Mouse (Mus musculus) stomach, embryonic 14.5 days (tissue): ENCODE results near the gene 1110008L16Rik. TPM values are rescaled to one million over a fixed set of nuclear protein-coding genes. Genes with fewer than 3 reads are reported as not detected.
A peak's percentile ranks its signal among the peaks of the same experiment; 100 is the strongest.
"Not testable (repeated sequence)": the region's sequence is repeated elsewhere in the genome, so short reads cannot be mapped to it uniquely, and the experiment has no call there.

Experiments
- ATAC-seq: fragments of 200-750 bp; cut with Nextera tagmentation; 2 replicates; pipeline ENCODE4 v1.8.0; 2017; ENCODE audit warnings: low read depth, moderate TSS enrichment; ENCODE audit not compliant: insufficient number of reproducible peaks, insufficient read depth, low FRiP score
- H3K27ac ChIP-seq: fragments of 300-500 bp; sonication (generic); 2 replicates; pipeline ENCODE4 v1.5.1; 2014; ENCODE audit warnings: mild to moderate bottlenecking, low read length, moderate library complexity, mixed read lengths
- H3K27me3 ChIP-seq: fragments of 300-500 bp; sonication (generic); 2 replicates; pipeline ENCODE4 v1.6.1; 2014; ENCODE audit warnings: low read length, control low read depth, mixed read lengths; ENCODE audit not compliant: control insufficient read depth, insufficient read depth
- H3K36me3 ChIP-seq: fragments of 300-500 bp; sonication (generic); 2 replicates; pipeline ENCODE4 v1.6.1; 2014; ENCODE audit warnings: mild to moderate bottlenecking, control low read depth, low read length, moderate library complexity, mixed read lengths; ENCODE audit not compliant: control insufficient read depth, insufficient read depth
- H3K4me1 ChIP-seq: fragments of 300-500 bp; sonication (generic); 2 replicates; pipeline ENCODE4 v1.6.1; 2014; ENCODE audit warnings: low read length, control low read depth, mixed read lengths; ENCODE audit not compliant: control insufficient read depth, insufficient read depth
- H3K4me2 ChIP-seq: fragments of 300-500 bp; sonication (generic); replicated peaks from 2 replicates; pipeline ENCODE4 v1.6.1; 2014; ENCODE audit warnings: low read depth, low read length, control low read depth
- H3K4me3 ChIP-seq: fragments of 300-500 bp; sonication (generic); 2 replicates; pipeline ENCODE4 v1.5.1; 2014; ENCODE audit warnings: low read depth, low read length, control low read depth
- H3K9ac ChIP-seq: fragments of 300-500 bp; sonication (generic); replicated peaks from 2 replicates; pipeline ENCODE4 v1.6.1; 2014; ENCODE audit warnings: low read depth, mild to moderate bottlenecking, control low read depth, low read length, moderate library complexity, mixed read lengths
- H3K9me3 ChIP-seq: fragments of 300-500 bp; sonication (generic); 2 replicates; pipeline ENCODE4 v1.6.1; 2016; ENCODE audit warnings: low read depth, low read length, control low read depth; ENCODE audit not compliant: control insufficient read depth
- WGBS: fragments of 180-500 bp; shearing (Covaris S2); extraction: QIAGEN DNeasy Blood & Tissue Kit; methylation state at CpG from one replicate; pipeline ENCODE4 v1.1.7; 2014; 5-methylcytosine and 5-hydroxymethylcytosine counted together
- polyA plus RNA-seq: library from polyadenylated mRNA; unstranded; fragments of >200 nt; fragmentation: Nextera tagmentation; extraction: Ambion mirVana; gene quantifications from 2 replicates; pipeline ENCODE4 v1.2.1, GENCODE M21; 2014

1110008L16Rik gene
- polyA plus RNA-seq: 29.5 and 30.4 TPM in 2 replicates

DNA sequence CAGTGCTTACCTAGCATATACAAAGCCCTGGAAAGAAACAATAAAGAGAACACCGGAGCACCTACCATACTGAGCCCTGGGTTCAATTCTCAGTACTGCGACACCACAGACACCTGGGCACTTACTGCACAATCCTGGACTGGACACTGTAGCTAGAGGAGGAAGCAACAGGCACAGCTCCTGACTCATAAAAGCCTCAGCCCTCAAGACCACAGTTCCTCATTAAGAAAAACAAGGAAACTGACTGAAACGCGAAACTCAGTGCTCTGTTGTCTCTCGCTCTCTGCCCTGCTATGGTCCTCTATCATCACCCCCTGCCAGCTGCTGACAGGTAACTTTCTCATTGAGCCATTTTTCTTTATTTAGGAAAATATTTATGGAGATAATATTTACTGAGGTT lies at the start of gene 1110008L16Rik:
1110008L16Rik (plus strand) TSS at position 242 of the 400 bp plus-strand sequence.
- Histone ChIP-seq H3K4me3 (no peak within 1 kb of the TSS), H3K27ac (no peak within 1 kb of the TSS), H3K4me2 (no peak within 1 kb of the TSS), H3K9me3 (no peaks in the 10 kb centered on the region), H3K36me3 (peaks cover 21% of the 10 kb centered on the region), H3K9ac (no peak within 1 kb of the TSS), H3K4me1 (peaks cover 5% of the 10 kb centered on the region; the same call in 1 of the 2 replicates), H3K27me3 (no peaks in the 10 kb centered on the region)
- 76% methylated on average over 5 of the region's 5 CpGs for WGBS
- no peak for ATAC-seq

DNA sequence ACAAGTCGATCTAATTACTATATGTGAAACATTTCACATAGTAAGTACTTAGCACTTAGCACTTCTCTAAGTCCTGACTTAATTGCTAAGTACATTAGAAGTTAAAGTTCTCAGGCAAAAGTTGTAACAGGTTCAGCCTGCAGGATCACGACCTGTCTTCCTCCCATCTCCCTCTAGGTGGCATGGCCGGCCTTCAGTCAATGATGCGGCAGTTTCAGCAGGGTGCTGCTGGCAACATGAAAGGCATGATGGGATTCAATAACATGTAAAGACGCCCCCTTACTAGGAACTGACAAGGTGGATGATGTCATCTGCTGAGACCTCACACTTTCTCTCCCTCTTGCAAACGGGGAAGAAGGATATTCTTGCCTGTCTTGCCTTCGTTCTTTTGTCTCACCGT lies 37.4 kb upstream of the 1110008L16Rik start:
- no CpG with 5 or more reads among the region's 8 CpGs for WGBS
- H3K4me3 ChIP-seq, H3K9me3 ChIP-seq, H3K9ac ChIP-seq, H3K36me3 ChIP-seq, H3K4me1 ChIP-seq, H3K27ac ChIP-seq, ATAC-seq, H3K27me3 ChIP-seq, H3K4me2 ChIP-seq: not testable (repeated sequence)

DNA sequence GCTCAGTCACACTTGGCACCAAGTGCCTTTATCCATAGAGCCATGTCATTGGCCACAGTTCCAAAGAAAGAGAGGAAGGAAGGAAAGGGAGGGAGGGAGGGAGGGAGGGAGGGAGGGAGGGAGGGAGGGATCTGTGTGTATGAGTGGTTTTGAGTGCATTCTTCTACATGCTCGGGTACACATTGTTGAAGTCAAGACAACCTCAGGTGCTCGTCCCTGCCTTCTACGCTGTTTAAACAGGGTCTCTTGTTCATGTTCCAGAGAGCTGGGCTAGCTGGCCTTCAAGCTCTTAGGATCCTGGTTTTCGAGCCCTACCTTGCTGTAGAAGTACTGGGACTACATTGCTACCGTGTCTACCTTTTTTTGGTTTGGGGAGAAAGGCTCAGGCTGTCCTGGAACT lies 36.0 kb upstream of the 1110008L16Rik start:
- not testable (repeated sequence) for H3K27me3 ChIP-seq, H3K36me3 ChIP-seq, H3K27ac ChIP-seq, ATAC-seq, H3K9ac ChIP-seq, H3K4me1 ChIP-seq, H3K4me2 ChIP-seq, H3K9me3 ChIP-seq, H3K4me3 ChIP-seq
- WGBS: no CpG with 5 or more reads among the region's 5 CpGs

DNA sequence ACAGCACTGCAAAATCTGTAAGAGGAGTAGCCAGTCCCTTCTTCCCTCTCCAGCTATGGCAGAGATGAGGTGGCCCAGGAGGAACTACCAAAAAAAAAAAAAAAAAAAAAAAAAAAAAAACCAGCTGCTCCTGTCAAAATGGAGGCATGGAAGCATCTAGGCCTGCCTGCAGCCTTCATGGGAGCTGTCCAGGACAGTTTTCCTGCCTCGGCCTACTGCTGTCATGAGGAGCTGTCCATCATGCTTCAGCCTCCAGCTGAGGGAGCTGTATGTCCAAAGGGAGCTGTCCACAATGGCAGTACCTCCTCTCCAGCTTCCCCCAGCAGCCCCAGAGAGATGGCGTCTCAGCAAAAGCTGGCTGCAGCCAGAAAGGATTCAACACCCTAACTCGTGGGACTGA lies 27.1 kb upstream of the 1110008L16Rik start:
- no peak overlapping the region for H3K4me2 ChIP-seq
- no peaks in the 10 kb centered on the region for H3K36me3 ChIP-seq
- 69% methylated on average over 3 of the region's 3 CpGs for WGBS

DNA sequence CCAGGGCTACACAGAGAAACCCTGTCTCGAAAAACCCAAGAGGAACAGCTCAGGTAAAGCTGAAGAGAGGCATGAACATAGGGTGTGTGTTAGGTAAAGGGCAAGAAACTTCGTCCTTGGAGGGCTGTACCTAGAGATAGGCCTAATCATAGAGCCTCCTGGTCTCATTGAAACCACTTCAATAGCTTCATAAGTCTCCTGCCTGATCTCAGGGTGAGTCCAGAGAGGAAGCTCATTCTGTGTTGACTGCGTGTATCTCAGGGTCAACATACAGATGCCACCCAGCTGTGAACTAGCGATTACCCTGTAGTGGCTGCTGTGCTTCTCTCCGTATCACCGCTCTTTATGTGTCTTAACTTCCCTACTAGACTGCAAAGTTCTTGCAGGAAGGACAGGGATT lies 21.8 kb upstream of the 1110008L16Rik start:
- not testable (repeated sequence) for H3K36me3 ChIP-seq, H3K27me3 ChIP-seq, H3K4me3 ChIP-seq, H3K4me2 ChIP-seq, H3K9me3 ChIP-seq, ATAC-seq, H3K4me1 ChIP-seq, H3K27ac ChIP-seq, H3K9ac ChIP-seq
- 84% methylated on average over 3 of the region's 6 CpGs for WGBS

More for the DNA sequence above, 27.1 kb upstream of the 1110008L16Rik start:
- Histone ChIP-seq H3K4me1 (no peaks in the 10 kb centered on the region), H3K27ac (no peak overlapping the region), H3K4me3 (no peak overlapping the region), H3K9ac (no peak overlapping the region), H3K27me3 (no peaks in the 10 kb centered on the region), H3K9me3 (no peaks in the 10 kb centered on the region)
- ATAC-seq: no peak

DNA sequence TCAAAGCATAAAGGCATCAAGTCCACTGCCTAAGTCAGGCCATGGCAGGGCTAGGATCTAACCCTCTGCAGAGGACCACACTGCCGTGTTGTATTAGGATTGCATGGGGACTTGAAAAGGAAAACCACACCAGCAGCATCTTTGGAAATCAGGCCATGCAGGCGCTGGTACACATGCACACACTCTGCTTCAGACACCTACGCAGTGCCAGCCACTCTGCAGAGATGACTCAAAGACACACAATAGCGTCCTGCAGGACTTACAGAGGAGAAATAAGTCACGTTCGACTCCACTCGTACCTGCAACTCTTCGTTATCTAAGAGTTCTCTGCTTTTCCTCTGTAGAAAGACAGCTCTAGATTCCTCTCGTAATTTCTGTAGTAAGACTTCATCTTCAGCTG lies 1.3 kb upstream of the 1110008L16Rik start:
- Histone ChIP-seq H3K4me2 (no peak overlapping the region), H3K4me3 (no peak overlapping the region), H3K36me3 (peaks cover 30% of the 10 kb centered on the region), H3K9me3 (no peaks in the 10 kb centered on the region), H3K4me1 (peaks cover 5% of the 10 kb centered on the region; the same call in 1 of the 2 replicates), H3K27ac (no peak overlapping the region), H3K27me3 (no peaks in the 10 kb centered on the region), H3K9ac (no peak overlapping the region)
- 91% methylated on average over 9 of the region's 9 CpGs for WGBS
- no peak for ATAC-seq

DNA sequence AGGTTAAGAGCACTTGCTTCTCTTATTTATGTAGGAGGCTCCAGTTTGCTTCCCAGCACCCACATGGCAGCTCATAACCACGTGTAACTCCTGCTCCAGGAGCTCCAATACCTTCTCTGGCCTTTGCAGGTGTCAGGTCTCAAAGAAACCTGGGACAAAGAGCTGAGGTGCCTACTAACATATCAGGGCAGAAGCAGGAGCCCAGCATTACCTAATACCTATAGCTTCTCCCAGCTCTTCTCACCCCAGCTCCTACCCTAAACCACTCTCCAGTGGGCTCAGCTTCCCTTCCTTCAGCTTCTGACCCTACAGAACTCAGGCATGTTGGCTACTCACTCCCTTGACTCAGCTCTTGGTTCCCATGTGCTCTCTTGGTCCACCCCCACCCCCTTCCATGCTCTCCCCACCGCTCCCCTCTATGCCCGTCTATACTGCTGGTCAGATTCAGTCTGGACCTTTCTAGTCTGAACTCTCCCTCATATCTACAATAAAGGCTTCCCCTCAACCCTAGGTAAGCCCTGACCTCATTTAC lies 1.5 kb downstream of the 1110008L16Rik start:
- peak overlapping the region; percentile 61 for H3K4me2 ChIP-seq
- peaks cover 5% of the 10 kb centered on the region for H3K4me1 ChIP-seq
- H3K4me3 ChIP-seq: peak overlapping the region; percentile 59
- peaks cover 14% of the 10 kb centered on the region for H3K36me3 ChIP-seq
- no peaks in the 10 kb centered on the region for H3K9me3 ChIP-seq
- WGBS: 78% methylated on average over 3 of the region's 3 CpGs
- no peak overlapping the region for H3K9ac ChIP-seq
- H3K27ac ChIP-seq: no peak overlapping the region
- H3K27me3 ChIP-seq: no peaks in the 10 kb centered on the region
- ATAC-seq: no peak

DNA sequence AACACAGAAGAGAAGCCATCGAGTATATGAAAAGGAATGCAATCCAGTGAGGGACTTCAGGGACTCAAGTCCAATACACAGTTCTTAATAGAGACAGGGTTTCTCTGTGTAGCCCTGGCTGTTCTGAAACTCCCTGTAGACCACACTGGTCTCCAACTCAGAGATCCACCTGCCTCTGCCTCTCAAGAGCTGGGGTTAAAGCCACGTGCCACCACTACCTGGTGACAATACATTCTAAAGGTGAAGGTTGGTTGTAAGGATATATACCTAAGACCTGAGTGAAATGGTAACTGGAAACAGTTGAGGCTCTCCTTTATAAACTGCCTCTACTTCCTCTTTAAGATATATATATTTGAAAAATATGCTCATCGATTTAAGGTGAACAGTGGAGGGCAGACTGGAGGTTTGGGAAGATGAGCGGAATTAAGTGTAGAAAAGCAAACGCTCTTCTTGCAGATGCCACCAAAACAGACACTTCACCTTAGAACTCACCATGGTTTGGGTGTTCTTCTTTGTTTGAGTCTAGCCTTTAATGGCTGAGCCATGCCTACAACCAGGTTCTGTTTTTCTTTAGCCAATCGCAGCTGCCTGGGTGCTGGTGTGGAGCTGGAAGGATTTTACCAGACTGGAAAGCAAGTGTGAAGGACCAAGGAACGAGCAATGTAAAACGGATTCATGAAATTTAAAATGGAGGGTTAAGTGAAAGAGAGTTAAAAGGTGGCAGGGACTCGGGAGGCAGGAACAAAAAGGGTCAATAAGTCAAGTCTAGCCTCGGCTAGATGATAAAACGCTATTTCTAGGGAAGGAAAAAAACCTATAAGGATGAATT lies 2.3 kb downstream of the 1110008L16Rik start:
- no peaks in the 10 kb centered on the region for H3K27me3 ChIP-seq
- H3K4me2 ChIP-seq: peak overlapping the region; percentile 61
- WGBS: 39% methylated on average over 11 of the region's 11 CpGs
- H3K36me3 ChIP-seq: peaks cover 10% of the 10 kb centered on the region
- H3K27ac ChIP-seq: peak overlapping the region; percentile 90
- H3K9me3 ChIP-seq: no peaks in the 10 kb centered on the region
- H3K4me3 ChIP-seq: peak overlapping the region; percentile 59
- peak overlapping the region; percentile 71 for H3K9ac ChIP-seq
- peaks cover 5% of the 10 kb centered on the region for H3K4me1 ChIP-seq
- ATAC-seq: no peak
